Comparison of ENCODE assay signal across 22 mouse cellular contexts in genomic region chr15:83314914-83315313, GRCm38 (mm10). TPM values are rescaled to one million over a fixed set of nuclear protein-coding genes. Genes with fewer than 3 reads are reported as not detected.
DNase-seq lines count a peak whose midpoint lies in the region; ATAC-seq and TF ChIP-seq lines count a peak whose summit lies in the region.
"Had no signal": no experiment of that assay in that cellular context is flagged by ENCODE, and none has a peak within 500 bp of the region (broad histone marks: within the 10 kb centered on the region; RNA-seq: fewer than 3 reads in every experiment).

No protein-coding gene starts in this region.

- ATAC-seq in hindbrain, postnatal 0 days: no peak
- no peak for ATAC-seq in hindbrain, embryonic 12.5 days (ENCODE audit: low FRiP score)
- no peak for ATAC-seq in liver, postnatal 0 days
- ATAC-seq in stomach, postnatal 0 days (ENCODE audit: low FRiP score, low TSS enrichment): no peak
- ATAC-seq: midbrain, embryonic 13.5 days had no signal

- no peaks in the 10 kb centered on the region for H3K79me2 ChIP-seq in CH12.LX (replicated peaks; ENCODE audit: control insufficient read depth, extremely low read depth, insufficient read depth, poor library complexity, severe bottlenecking)

- dilution Hi-C loops in CH12.LX (cut with MboI; ENCODE audit: extremely low pct_ligation_motif_present, extremely low pct_unique_long_range_greater_than_20kb, low sequenced_read_pairs): no loop called here

- peak; percentile 43 for TF ChIP-seq RAD21 in CH12.LX (IDR thresholded peaks at IDR 0.05; ENCODE audit: low read depth, low read length)

- H3K4me3 ChIP-seq in hindbrain, postnatal 0 days (ENCODE audit: low read length): no peak overlapping the region
- H3K4me3 ChIP-seq in hindbrain, embryonic 12.5 days: no peak overlapping the region
- H3K4me3 ChIP-seq in liver, postnatal 0 days (ENCODE audit: low read depth, low read length): no peak overlapping the region
- no peak overlapping the region for H3K4me3 ChIP-seq in CH12.LX (replicated peaks in 1 of 3; ENCODE audit: low read depth in 2 of 3, low read length in 2 of 3, poor library complexity in 1 of 3)
- H3K4me3 ChIP-seq in stomach, postnatal 0 days (ENCODE audit: low read depth, low read length): no peak overlapping the region
- H3K4me3 ChIP-seq: forebrain, embryonic 10.5 days; heart, embryonic 12.5 days; limb, embryonic 13.5 days; liver, embryonic 15.5 days; midbrain, embryonic 13.5 days; neural tube, embryonic 12.5 days had no signal

- in situ Hi-C loops in CH12.LX (cut with MboI; ENCODE audit: low pct_ligation_motif_present, low pct_unique_long_range_greater_than_20kb, low sequenced_read_pairs): loop anchor here (5.0 kb wide), 1 partner anchor 103 kb away; no protein-coding TSS in a partner anchor

- no peaks in the 10 kb centered on the region for H3K4me1 ChIP-seq in hindbrain, postnatal 0 days (ENCODE audit: insufficient read depth, low read length)
- no peaks in the 10 kb centered on the region for H3K4me1 ChIP-seq in hindbrain, embryonic 12.5 days
- H3K4me1 ChIP-seq in liver, postnatal 0 days (ENCODE audit: insufficient read depth): no peaks in the 10 kb centered on the region
- H3K4me1 ChIP-seq in CH12.LX (ENCODE audit: control insufficient read depth in 1 of 2, insufficient read depth in 2 of 2): peaks cover 5 to 10% of the 10 kb centered on the region in 2 experiments; a peak in 3 of 4 replicates
- H3K4me1 ChIP-seq in stomach, postnatal 0 days (replicated peaks; ENCODE audit: control insufficient read depth, insufficient read depth): no peaks in the 10 kb centered on the region
- H3K4me1 ChIP-seq: forebrain, embryonic 10.5 days; heart, embryonic 12.5 days; limb, embryonic 13.5 days; liver, embryonic 15.5 days; midbrain, embryonic 13.5 days; neural tube, embryonic 12.5 days had no signal

- H3K36me3 ChIP-seq in hindbrain, postnatal 0 days (ENCODE audit: insufficient read depth, low read length): peaks cover 42% of the 10 kb centered on the region
- H3K36me3 ChIP-seq in hindbrain, embryonic 12.5 days: peaks cover 64% of the 10 kb centered on the region
- peaks cover 24% of the 10 kb centered on the region for H3K36me3 ChIP-seq in liver, postnatal 0 days (replicated peaks; ENCODE audit: insufficient read depth, low read length)
- H3K36me3 ChIP-seq in CH12.LX (replicated peaks in 1 of 2; ENCODE audit: control insufficient read depth in 1 of 2, insufficient read depth in 1 of 2, low read length in 1 of 2): peaks cover 33 to 56% of the 10 kb centered on the region in 2 experiments
- H3K36me3 ChIP-seq in stomach, postnatal 0 days (ENCODE audit: control insufficient read depth, insufficient read depth, low read length): peaks cover 30% of the 10 kb centered on the region

- no peak for TF ChIP-seq EP300 in liver, postnatal 0 days (IDR thresholded peaks at IDR 0.05; ENCODE audit: low read depth)
- no peak for TF ChIP-seq EP300 in CH12.LX (IDR thresholded peaks at IDR 0.05; ENCODE audit: low read length)
- no peak for TF ChIP-seq EP300 in stomach, postnatal 0 days (optimal IDR thresholded peaks at IDR 0.05)

- 69% methylated on average over 1 of the region's 1 CpGs for WGBS in hindbrain, postnatal 0 days
- WGBS in hindbrain, embryonic 12.5 days: 85% methylated on average over 1 of the region's 1 CpGs
- WGBS in liver, postnatal 0 days (ENCODE audit: insufficient replicate concordance): 58% methylated on average over 1 of the region's 1 CpGs
- WGBS in stomach, postnatal 0 days: 83% methylated on average over 1 of the region's 1 CpGs

- H3K9ac ChIP-seq in hindbrain, postnatal 0 days (replicated peaks; ENCODE audit: low read length): no peak overlapping the region
- no peak overlapping the region for H3K9ac ChIP-seq in hindbrain, embryonic 12.5 days
- H3K9ac ChIP-seq in liver, postnatal 0 days (replicated peaks): no peak overlapping the region
- H3K9ac ChIP-seq in CH12.LX (ENCODE audit: insufficient read depth, low read depth): no peak overlapping the region
- no peak overlapping the region for H3K9ac ChIP-seq in stomach, postnatal 0 days (ENCODE audit: low read length)
- H3K9ac ChIP-seq: heart, embryonic 12.5 days; limb, embryonic 13.5 days; liver, embryonic 15.5 days; midbrain, embryonic 13.5 days; neural tube, embryonic 12.5 days had no signal

- no peak overlapping the region for H3K4me2 ChIP-seq in hindbrain, postnatal 0 days (ENCODE audit: low read depth, low read length)
- no peak overlapping the region for H3K4me2 ChIP-seq in hindbrain, embryonic 12.5 days (replicated peaks)
- no peak overlapping the region for H3K4me2 ChIP-seq in liver, postnatal 0 days (ENCODE audit: low read depth, low read length)
- H3K4me2 ChIP-seq in CH12.LX (ENCODE audit: insufficient read depth, low read depth, poor library complexity, severe bottlenecking): no peak overlapping the region
- H3K4me2 ChIP-seq in stomach, postnatal 0 days (replicated peaks; ENCODE audit: low read depth): no peak overlapping the region
- H3K4me2 ChIP-seq: heart, embryonic 12.5 days; limb, embryonic 13.5 days; liver, embryonic 15.5 days; midbrain, embryonic 13.5 days; neural tube, embryonic 12.5 days had no signal

- peak; percentile 50; the same call in 1 of the 2 replicates for TF ChIP-seq CTCF in hindbrain, postnatal 0 days (IDR thresholded peaks at IDR 0.05; ENCODE audit: low read depth)
- peak; percentile 58 for TF ChIP-seq CTCF in liver, postnatal 0 days (IDR thresholded peaks at IDR 0.05; ENCODE audit: low read depth)
- peak in 1 of 2 experiments; percentile 60; a peak in 2 of 4 replicates for TF ChIP-seq CTCF in CH12.LX (conservative IDR thresholded peaks at IDR 0.05 in 1 of 2, IDR thresholded peaks at IDR 0.05 in 1 of 2; ENCODE audit: low read depth in 2 of 2, low read length in 2 of 2)
- TF ChIP-seq CTCF in stomach, postnatal 0 days (IDR thresholded peaks at IDR 0.05; ENCODE audit: low read depth): peak; percentile 66

- no peak for TF ChIP-seq POLR2A in CH12.LX (IDR thresholded peaks at IDR 0.05; ENCODE audit: low read depth, low read length)

- H3K27ac ChIP-seq in hindbrain, postnatal 0 days: no peak overlapping the region
- no peak overlapping the region for H3K27ac ChIP-seq in hindbrain, embryonic 12.5 days
- H3K27ac ChIP-seq in liver, postnatal 0 days (ENCODE audit: low read depth): no peak overlapping the region
- H3K27ac ChIP-seq in CH12.LX (ENCODE audit: insufficient read depth, low read depth): no peak overlapping the region
- H3K27ac ChIP-seq in stomach, postnatal 0 days (replicated peaks): no peak overlapping the region
- H3K27ac ChIP-seq: forebrain, embryonic 10.5 days; limb, embryonic 13.5 days; liver, embryonic 15.5 days; midbrain, embryonic 13.5 days; neural tube, embryonic 12.5 days had no signal

- no peaks in the 10 kb centered on the region for H3K9me3 ChIP-seq in hindbrain, postnatal 0 days (ENCODE audit: low read length)
- no peaks in the 10 kb centered on the region for H3K9me3 ChIP-seq in hindbrain, embryonic 12.5 days (replicated peaks)
- H3K9me3 ChIP-seq in liver, postnatal 0 days (ENCODE audit: low read length): no peaks in the 10 kb centered on the region
- no peaks in the 10 kb centered on the region for H3K9me3 ChIP-seq in CH12.LX (replicated peaks; ENCODE audit: low read length)
- no peaks in the 10 kb centered on the region for H3K9me3 ChIP-seq in stomach, postnatal 0 days (ENCODE audit: control insufficient read depth, low read length)
- H3K9me3 ChIP-seq: forebrain, embryonic 10.5 days; heart, embryonic 12.5 days; limb, embryonic 13.5 days; liver, embryonic 15.5 days; midbrain, embryonic 13.5 days; neural tube, embryonic 12.5 days had no signal

- H3K27me3 ChIP-seq in hindbrain, postnatal 0 days (ENCODE audit: insufficient read depth, low read length): no peaks in the 10 kb centered on the region
- no peaks in the 10 kb centered on the region for H3K27me3 ChIP-seq in hindbrain, embryonic 12.5 days
- H3K27me3 ChIP-seq in liver, postnatal 0 days (ENCODE audit: insufficient read depth, low read length): no peaks in the 10 kb centered on the region
- no peaks in the 10 kb centered on the region for H3K27me3 ChIP-seq in CH12.LX (replicated peaks)
- no peaks in the 10 kb centered on the region for H3K27me3 ChIP-seq in stomach, postnatal 0 days (ENCODE audit: control insufficient read depth, insufficient read depth, low read length)
- H3K27me3 ChIP-seq: heart, embryonic 12.5 days; limb, embryonic 13.5 days; liver, embryonic 15.5 days; midbrain, embryonic 13.5 days; neural tube, embryonic 12.5 days had no signal

- DNase-seq in hindbrain, postnatal 0 days (ENCODE audit: low spot score): no peak
- no peak for DNase-seq in liver, postnatal 0 days
- DNase-seq in liver (no peak), CH12.LX (ENCODE audit: extremely low read depth) (no peak)
- no peak for DNase-seq in stomach, postnatal 0 days (ENCODE audit: low spot score)
- DNase-seq in urinary bladder, postnatal 14 days (ENCODE audit: low spot score): no peak
- DNase-seq: adrenal gland, postnatal 36 days; cerebellum, postnatal 14 days; heart, postnatal 14 days; kidney, adult 2 months; kidney, postnatal 10 days; layer of hippocampus, postnatal 36 days; lung, postnatal 14 days; right cerebral cortex, postnatal 25 days; spleen, adult 18-20 months had no signal

TF ChIP-seq in CH12.LX, 34 proteins besides CTCF, POLR2A, EP300 and RAD21:
- TF ChIP-seq TCF12 (IDR thresholded peaks at IDR 0.05; ENCODE audit: low read depth, low read length) (no peak), MYC (IDR thresholded peaks at IDR 0.05; ENCODE audit: low read depth, low read length) (peak; percentile 57; the same call in 1 of the 2 replicates), SMC3 (IDR thresholded peaks at IDR 0.05; ENCODE audit: low read depth, low read length) (peak; percentile 52)

RNA-seq across cellular contexts. Expression of gene Arfgap3, which starts 35.1 kb away (rescaled TPM):
- total RNA-seq in hindbrain, postnatal 0 days (2014; rRNA removed): 49.6 and 59.3 TPM in 2 replicates
- 31.0 and 33.4 TPM in 2 replicates for polyA plus RNA-seq in hindbrain, postnatal 0 days (2015; fragmentation: Nextera tagmentation; extraction: Ambion mirVana)
- 44.2 and 51.1 TPM in 2 replicates for polyA plus RNA-seq in hindbrain, embryonic 12.5 days (2016; fragmentation: Nextera tagmentation; extraction: Ambion mirVana)
- polyA plus RNA-seq in liver, postnatal 0 days (2015; fragmentation: Nextera tagmentation; extraction: Ambion mirVana): 9.6 and 9.9 TPM in 2 replicates
- total RNA-seq in CH12.LX (2012; rRNA removed): 21.7 and 23.7 TPM in 2 replicates
- total RNA-seq in CH12.LX (2014; rRNA removed): 17.9 and 20.3 TPM in 2 replicates
- polyA plus RNA-seq in CH12.LX (2012; ENCODE audit: insufficient read length, low read depth): 11.0 and 13.8 TPM in 2 replicates
- polyA plus RNA-seq in stomach, postnatal 0 days (2015; fragmentation: Nextera tagmentation; extraction: Ambion mirVana): 57.0 and 60.3 TPM in 2 replicates
